Mouse (Mus musculus) spleen, adult 10 weeks (tissue): ENCODE measurements around the gene Msrb2. TPM values are rescaled to one million over a fixed set of nuclear protein-coding genes. Genes with fewer than 3 reads are reported as not detected.

Experiments used
- polyA plus RNA-seq: library from polyadenylated mRNA; stranded (reverse); fragments of 350-450 nt; fragmentation: Illumina TruSeq; extraction: RNeasy Lipid Tissue Mini Kit (QIAGEN cat#74804); gene quantifications from one replicate; pipeline ENCODE4 v1.2.3, GENCODE M21; 2015; ENCODE audit warnings: low replicate concordance; ENCODE audit not compliant: insufficient read depth

Msrb2 gene
- polyA plus RNA-seq = 11.4 TPM

GRCm38 (mm10) chr2:19371390-19372158, at the start of gene Msrb2:
Gene Msrb2 (plus strand): TSS chr2:19371440.

Other genes starting within 250 kb of the Msrb2 start
- 0.97 TPM for gene Armc3, start 172.1 kb upstream of the Msrb2 start, polyA plus RNA-seq
- gene Ptf1a, start 74.2 kb downstream of the Msrb2 start, polyA plus RNA-seq = not detected
- gene 4921504E06Rik, start 182.5 kb downstream of the Msrb2 start, polyA plus RNA-seq = not detected